Mouse (Mus musculus) large intestine, adult 2 months (tissue): Measurements from ENCODE around the gene 1700037H04Rik. TPM values are rescaled to one million over a fixed set of nuclear protein-coding genes. Genes with fewer than 3 reads are reported as not detected.

Experiments
- DNase-seq: peaks from one replicate; pipeline ENCODE4 v3.0.0-alpha.2; 2012; ENCODE audit warnings: low read depth, low spot score
- WGBS: fragments of 180-500 bp; shearing (Covaris S2); methylation state at CpG from one replicate; pipeline ENCODE4 v1.1.7; 2018; 5-methylcytosine and 5-hydroxymethylcytosine counted together
- polyA plus RNA-seq: library from polyadenylated mRNA; depleted of rRNA; stranded (reverse); fragments of >200 nt; gene quantifications from 2 replicates; pipeline ENCODE4 v1.2.3, GENCODE M21; 2012

1700037H04Rik gene
- polyA plus RNA-seq, 1 experiment: 59.4 TPM

- DNase-seq: no peak
- 3% methylated on average over 56 of the region's 57 CpGs for WGBS
Measured at GRCm38 (mm10) chr2:131179990-131180587, 20.2 kb upstream of the 1700037H04Rik start, which contains the start of gene Cenpb. TSS of gene Cenpb (minus strand) at chr2:131180067.

GRCm38 (mm10) chr2:131179246-131179886 lies 19.5 kb upstream of the 1700037H04Rik start:
- WGBS: under 1% methylated on average over 67 of the region's 67 CpGs
- no peak for DNase-seq

- DNase-seq: no peak
- WGBS: 8% methylated on average over 26 of the region's 26 CpGs
Measured at GRCm38 (mm10) chr2:131178828-131179245, 19.0 kb upstream of the 1700037H04Rik start.

- no peak for DNase-seq
- WGBS: 28% methylated on average over 9 of the region's 9 CpGs
Measured at GRCm38 (mm10) chr2:131177932-131178331, 18.1 kb upstream of the 1700037H04Rik start.

GRCm38 (mm10) chr2:131176491-131176890 lies 16.6 kb upstream of the 1700037H04Rik start:
- WGBS: 26% methylated on average over 5 of the region's 5 CpGs
- DNase-seq: no peak

- DNase-seq: no peak
- WGBS: 39% methylated on average over 1 of the region's 1 CpGs
Measured at GRCm38 (mm10) chr2:131175945-131176309, 16.0 kb upstream of the 1700037H04Rik start.

- WGBS: 45% methylated on average over 3 of the region's 3 CpGs
- DNase-seq: no peak
Measured at GRCm38 (mm10) chr2:131175286-131175944, 15.5 kb upstream of the 1700037H04Rik start.

- no peak for DNase-seq
- WGBS: 5% methylated on average over 11 of the region's 11 CpGs
Measured at GRCm38 (mm10) chr2:131174700-131175099, 14.8 kb upstream of the 1700037H04Rik start.

- no peak for DNase-seq
- WGBS: 84% methylated on average over 9 of the region's 9 CpGs
Measured at GRCm38 (mm10) chr2:131172322-131172721, 12.4 kb upstream of the 1700037H04Rik start.

- WGBS: 60% methylated on average over 43 of the region's 43 CpGs
- no peak for DNase-seq
Measured at GRCm38 (mm10) chr2:131171401-131172104, 11.7 kb upstream of the 1700037H04Rik start.

GRCm38 (mm10) chr2:131170936-131171335 lies 11.1 kb upstream of the 1700037H04Rik start:
- WGBS: 67% methylated on average over 9 of the region's 9 CpGs

GRCm38 (mm10) chr2:131168914-131169313 lies 9.0 kb upstream of the 1700037H04Rik start:
- 84% methylated on average over 1 of the region's 1 CpGs for WGBS
- DNase-seq: no peak

More at GRCm38 (mm10) chr2:131170936-131171335, 11.1 kb upstream of the 1700037H04Rik start:
- DNase-seq: no peak

GRCm38 (mm10) chr2:131167984-131168383 lies 8.1 kb upstream of the 1700037H04Rik start:
- 72% methylated on average over 6 of the region's 6 CpGs for WGBS
- DNase-seq: no peak

- 84% methylated on average over 2 of the region's 2 CpGs for WGBS
- DNase-seq: no peak
Measured at GRCm38 (mm10) chr2:131166172-131166571, 6.3 kb upstream of the 1700037H04Rik start.

- 85% methylated on average over 7 of the region's 7 CpGs for WGBS
- DNase-seq: no peak
Measured at GRCm38 (mm10) chr2:131163924-131164323, 4.0 kb upstream of the 1700037H04Rik start.

- DNase-seq: no peak
- 1% methylated on average over 17 of the region's 17 CpGs for WGBS
Measured at GRCm38 (mm10) chr2:131160671-131161111, 810 bp upstream of the 1700037H04Rik start.

GRCm38 (mm10) chr2:131159491-131159910 lies 380 bp downstream of the 1700037H04Rik start:
- DNase-seq: no peak
- WGBS: under 1% methylated on average over 18 of the region's 18 CpGs

- no peak for DNase-seq
- 91% methylated on average over 7 of the region's 7 CpGs for WGBS
Measured at GRCm38 (mm10) chr2:131156987-131157386, 2.9 kb downstream of the 1700037H04Rik start.

GRCm38 (mm10) chr2:131154036-131154435 lies 5.8 kb downstream of the 1700037H04Rik start:
- WGBS: 89% methylated on average over 4 of the region's 4 CpGs
- no peak for DNase-seq

GRCm38 (mm10) chr2:131152166-131152730 lies 7.6 kb downstream of the 1700037H04Rik start:
- DNase-seq: no peak
- WGBS: 87% methylated on average over 7 of the region's 7 CpGs
